In genomic region chr11:104232141-104233061, GRCm38 (mm10) we compare ENCODE assay signal across 8 mouse cellular contexts. TPM values are rescaled to one million over a fixed set of nuclear protein-coding genes. Genes with fewer than 3 reads are reported as not detected.
A peak's percentile ranks its signal among the peaks of the same experiment; 100 is the strongest.
DNase-seq lines count a peak whose midpoint lies in the region; ATAC-seq lines count a peak whose summit lies in the region.

No protein-coding gene starts in this region.

- H3K4me2 ChIP-seq in heart, embryonic 12.5 days, result peak overlapping the region; percentile 99
- peak overlapping the region; percentile 100 for H3K4me2 ChIP-seq in kidney, embryonic 16.5 days (replicated peaks; ENCODE audit: low read depth, low read length)
- peak overlapping the region; percentile 85 for H3K4me2 ChIP-seq in liver, embryonic 12.5 days
- H3K4me2 ChIP-seq in neural tube, embryonic 14.5 days (ENCODE audit: low read depth, low read length), result peak overlapping the region; percentile 61

- peak; percentile 7 to 19 for DNase-seq in spleen, postnatal 10 days (ENCODE audit: low spot score in 2 of 2)
- DNase-seq in spleen, adult 12 weeks (ENCODE audit: low spot score), result no peak
- peak; percentile 36 for DNase-seq in embryo, embryonic 10.5 days (ENCODE audit: low spot score)

- H3K27me3 ChIP-seq in heart, embryonic 12.5 days (replicated peaks), result peaks cover 77% of the 10 kb centered on the region
- peaks cover 57% of the 10 kb centered on the region for H3K27me3 ChIP-seq in kidney, embryonic 16.5 days (ENCODE audit: insufficient read depth, low read length)
- H3K27me3 ChIP-seq in liver, embryonic 12.5 days (replicated peaks), result peaks cover 97% of the 10 kb centered on the region
- H3K27me3 ChIP-seq in neural tube, embryonic 14.5 days (ENCODE audit: control insufficient read depth, insufficient read depth, low read length), result peaks cover 4% of the 10 kb centered on the region; the same call in 1 of the 2 replicates

- H3K27ac ChIP-seq in heart, embryonic 12.5 days (ENCODE audit: poor library complexity, severe bottlenecking), result no peak overlapping the region
- no peak overlapping the region for H3K27ac ChIP-seq in kidney, embryonic 16.5 days (ENCODE audit: low read length)
- no peak overlapping the region for H3K27ac ChIP-seq in liver, embryonic 12.5 days
- peak overlapping the region; percentile 97 for H3K27ac ChIP-seq in neural tube, embryonic 14.5 days (ENCODE audit: low read depth, low read length)

- WGBS in heart, embryonic 12.5 days, result under 1% methylated on average over 67 of the region's 72 CpGs
- under 1% methylated on average over 72 of the region's 72 CpGs for WGBS in kidney, embryonic 16.5 days
- WGBS in liver, embryonic 12.5 days (ENCODE audit: insufficient replicate concordance), result 2% methylated on average over 70 of the region's 72 CpGs
- whole genome bisulfite sequencing in neural tube, embryonic 14.5 days, result under 1% methylated on average over 56 of the region's 72 CpGs

- peaks cover 27% of the 10 kb centered on the region for H3K4me1 ChIP-seq in heart, embryonic 12.5 days (replicated peaks)
- H3K4me1 ChIP-seq in kidney, embryonic 16.5 days (ENCODE audit: insufficient read depth, low read length), result peaks cover 33% of the 10 kb centered on the region
- H3K4me1 ChIP-seq in liver, embryonic 12.5 days, result peaks cover 14% of the 10 kb centered on the region
- H3K4me1 ChIP-seq in neural tube, embryonic 14.5 days (ENCODE audit: control insufficient read depth, insufficient read depth, low read length), result peaks cover 28% of the 10 kb centered on the region

- H3K36me3 ChIP-seq in heart, embryonic 12.5 days, result no peaks in the 10 kb centered on the region
- H3K36me3 ChIP-seq in kidney, embryonic 16.5 days (ENCODE audit: insufficient read depth, low read length), result no peaks in the 10 kb centered on the region
- no peaks in the 10 kb centered on the region for H3K36me3 ChIP-seq in liver, embryonic 12.5 days
- no peaks in the 10 kb centered on the region for H3K36me3 ChIP-seq in neural tube, embryonic 14.5 days (ENCODE audit: control insufficient read depth, insufficient read depth, low read length)

- peak overlapping the region; percentile 66 for H3K9ac ChIP-seq in heart, embryonic 12.5 days
- H3K9ac ChIP-seq in kidney, embryonic 16.5 days (replicated peaks; ENCODE audit: low read length), result peak overlapping the region; percentile 68
- no peak overlapping the region for H3K9ac ChIP-seq in liver, embryonic 12.5 days
- peak overlapping the region; percentile 98 for H3K9ac ChIP-seq in neural tube, embryonic 14.5 days (replicated peaks; ENCODE audit: low read depth, low read length)

- 0 out of 2 replicates have a peak, but pooled peaks have one; percentile 12 for ATAC-seq in heart, embryonic 12.5 days (ENCODE audit: insufficient number of reproducible peaks, low FRiP score)
- ATAC-seq in kidney, embryonic 16.5 days (ENCODE audit: low FRiP score, low TSS enrichment), result no peak
- ATAC-seq in liver, embryonic 12.5 days, result no peak
- peak; percentile 59 for ATAC-seq in neural tube, embryonic 14.5 days (ENCODE audit: low read depth)
- ATAC-seq in megakaryocyte progenitor cell, adult 5-6 weeks (replicated peaks; ENCODE audit: poor library complexity), result no peak

- peak overlapping the region; percentile 62 for H3K4me3 ChIP-seq in heart, embryonic 12.5 days
- H3K4me3 ChIP-seq in kidney, embryonic 16.5 days (ENCODE audit: low read length), result peak overlapping the region; percentile 70
- peak overlapping the region; percentile 59 for H3K4me3 ChIP-seq in liver, embryonic 12.5 days
- peak overlapping the region; percentile 88 for H3K4me3 ChIP-seq in neural tube, embryonic 14.5 days (ENCODE audit: low read depth, low read length)

- no peaks in the 10 kb centered on the region for H3K9me3 ChIP-seq in heart, embryonic 12.5 days (replicated peaks)
- no peaks in the 10 kb centered on the region for H3K9me3 ChIP-seq in kidney, embryonic 16.5 days (ENCODE audit: low read length)
- H3K9me3 ChIP-seq in liver, embryonic 12.5 days (replicated peaks), result no peaks in the 10 kb centered on the region
- no peaks in the 10 kb centered on the region for H3K9me3 ChIP-seq in neural tube, embryonic 14.5 days (ENCODE audit: control insufficient read depth, low read length)

RNA-seq across cellular contexts. Expression of gene Mapt, which starts 1.2 kb away (rescaled TPM):
- polyA plus RNA-seq in heart, embryonic 12.5 days (2016; fragmentation: Nextera tagmentation; extraction: Ambion mirVana), result 0.41 and 0.98 TPM in 2 replicates
- polyA plus RNA-seq in kidney, embryonic 16.5 days (2015; fragmentation: Nextera tagmentation; extraction: Ambion mirVana), result 10.3 and 11.7 TPM in 2 replicates
- 0.24 and 0.42 TPM in 2 replicates for polyA plus RNA-seq in liver, embryonic 12.5 days (2016; fragmentation: Nextera tagmentation; extraction: Ambion mirVana)
- 925 and 1,009 TPM in 2 replicates for polyA plus RNA-seq in neural tube, embryonic 14.5 days (2014; fragmentation: Nextera tagmentation; extraction: Ambion mirVana)
- total RNA-seq in megakaryocyte progenitor cell, adult 5-6 weeks (2015), result 0.27 TPM in 1 of 2 replicates, not detected in the other
- 0.27 TPM in 1 of 2 replicates, not detected in the other for total RNA-seq in megakaryocyte progenitor cell, adult 5-6 weeks (2017)

RNA-seq across cellular contexts. Expression of gene Sppl2c, which starts 46.3 kb away (rescaled TPM):
- not detected in 2 replicates for polyA plus RNA-seq in heart, embryonic 12.5 days (2016; fragmentation: Nextera tagmentation; extraction: Ambion mirVana)
- not detected in 2 replicates for polyA plus RNA-seq in kidney, embryonic 16.5 days (2015; fragmentation: Nextera tagmentation; extraction: Ambion mirVana)
- polyA plus RNA-seq in liver, embryonic 12.5 days (2016; fragmentation: Nextera tagmentation; extraction: Ambion mirVana), result not detected in 2 replicates
- not detected in 2 replicates for polyA plus RNA-seq in neural tube, embryonic 14.5 days (2014; fragmentation: Nextera tagmentation; extraction: Ambion mirVana)
- total RNA-seq in megakaryocyte progenitor cell, adult 5-6 weeks (2015), result not detected in 2 replicates
- not detected in 2 replicates for total RNA-seq in megakaryocyte progenitor cell, adult 5-6 weeks (2017)

Comparison
In these comparisons a context has a peak if more than half of its experiments do, and no peak if none do; other contexts are left out.
1. ATAC-seq: peak in heart, embryonic 12.5 days (single experiment) and neural tube, embryonic 14.5 days (single experiment); none in kidney, embryonic 16.5 days (single experiment), liver, embryonic 12.5 days (single experiment) and megakaryocyte progenitor cell, adult 5-6 weeks (single experiment).
2. RNA of gene Mapt, which starts 1.2 kb away (polyA plus RNA-seq): 925 to 1,009 TPM in neural tube, embryonic 14.5 days; 10.3 to 11.7 TPM in kidney, embryonic 16.5 days, 0.41 to 0.98 TPM in heart, embryonic 12.5 days and 0.24 to 0.42 TPM in liver, embryonic 12.5 days; every median in the first group is over 10 times any median in the second.
3. Peak in every context shown above with its lines, with median percentiles within 50 percentile points of each other: H3K4me2 ChIP-seq and H3K4me3 ChIP-seq.